Comparison of ENCODE assay signal across 18 mouse cellular contexts in the genomic region with DNA sequence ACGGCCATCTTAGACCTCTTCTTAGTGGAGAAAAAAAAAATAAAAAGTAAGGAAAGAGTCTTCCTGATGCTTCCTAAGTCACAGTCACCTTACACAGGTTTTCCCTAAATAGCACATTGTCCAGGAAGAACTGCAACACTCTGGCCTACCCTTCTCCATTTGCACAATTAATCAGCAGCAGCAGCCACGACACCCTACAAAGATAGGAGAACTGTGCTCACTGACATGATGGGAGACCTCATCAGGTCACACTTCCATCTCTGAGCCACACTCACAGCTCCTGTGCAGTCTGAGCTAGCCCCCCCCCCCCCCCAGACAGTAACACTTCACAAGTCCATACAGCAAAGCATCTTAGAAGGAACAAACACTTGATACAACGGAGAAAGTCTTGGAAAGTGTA. TPM values are rescaled to one million over a fixed set of nuclear protein-coding genes. Genes with fewer than 3 reads are reported as not detected.
DNase-seq lines count a peak whose midpoint lies in the region; ATAC-seq lines count a peak whose summit lies in the region.
"Had no signal": no experiment of that assay in that cellular context is flagged by ENCODE, and none has a peak within 500 bp of the region (broad histone marks: within the 10 kb centered on the region; RNA-seq: fewer than 3 reads in every experiment).

No protein-coding gene starts in this region.

- peak overlapping the region; percentile 63 for H3K27ac ChIP-seq in heart, embryonic 15.5 days
- no peak overlapping the region for H3K27ac ChIP-seq in lung, embryonic 16.5 days (ENCODE audit: low read length)
- H3K27ac ChIP-seq: forebrain, embryonic 15.5 days had no signal

- H3K4me2 ChIP-seq in heart, embryonic 15.5 days: peak overlapping the region; percentile 64
- peak overlapping the region; percentile 28 for H3K4me2 ChIP-seq in lung, embryonic 16.5 days (ENCODE audit: low read depth, low read length)

- no peaks in the 10 kb centered on the region for H3K9me3 ChIP-seq in heart, embryonic 15.5 days (replicated peaks)
- no peaks in the 10 kb centered on the region for H3K9me3 ChIP-seq in lung, embryonic 16.5 days (ENCODE audit: control insufficient read depth, low read length)
- peaks cover 4% of the 10 kb centered on the region; the same call in 1 of the 2 replicates for H3K9me3 ChIP-seq in erythroblast, embryonic 14.5 days (ENCODE audit: control insufficient read depth, low read length)
- H3K9me3 ChIP-seq: embryonic facial prominence, embryonic 12.5 days; forebrain, embryonic 15.5 days; limb, embryonic 12.5 days had no signal

- H3K9ac ChIP-seq in heart, embryonic 15.5 days: no peak overlapping the region
- H3K9ac ChIP-seq in lung, embryonic 16.5 days (ENCODE audit: low read length): no peak overlapping the region
- H3K9ac ChIP-seq: embryonic facial prominence, embryonic 12.5 days; forebrain, embryonic 15.5 days; limb, embryonic 12.5 days had no signal

- peak overlapping the region; percentile 47 for H3K4me3 ChIP-seq in heart, embryonic 15.5 days
- peak overlapping the region; percentile 54 for H3K4me3 ChIP-seq in lung, embryonic 16.5 days (ENCODE audit: low read length)
- H3K4me3 ChIP-seq in erythroblast, embryonic 14.5 days (replicated peaks): peak overlapping the region; percentile 68
- H3K4me3 ChIP-seq: forebrain, embryonic 15.5 days; limb, embryonic 12.5 days had no signal

- ATAC-seq in heart, embryonic 15.5 days (replicated peaks; ENCODE audit: insufficient number of reproducible peaks, insufficient read depth, low FRiP score, low read depth): no peak
- no peak for ATAC-seq in lung, embryonic 16.5 days (ENCODE audit: low read depth)
- ATAC-seq in megakaryocyte progenitor cell, adult 5-6 weeks (replicated peaks; ENCODE audit: poor library complexity): peak; percentile 49; the same call in 1 of the 2 replicates
- ATAC-seq: forebrain, embryonic 15.5 days; hindbrain, embryonic 16.5 days had no signal

- no peaks in the 10 kb centered on the region for H3K27me3 ChIP-seq in heart, embryonic 15.5 days
- no peaks in the 10 kb centered on the region for H3K27me3 ChIP-seq in lung, embryonic 16.5 days (ENCODE audit: control insufficient read depth, insufficient read depth, low read depth, low read length)
- H3K27me3 ChIP-seq in erythroblast, embryonic 14.5 days (ENCODE audit: control insufficient read depth): no peaks in the 10 kb centered on the region
- H3K27me3 ChIP-seq: embryonic facial prominence, embryonic 12.5 days; forebrain, embryonic 15.5 days; limb, embryonic 12.5 days; Patski had no signal

- no peaks in the 10 kb centered on the region for H3K36me3 ChIP-seq in heart, embryonic 15.5 days
- no peaks in the 10 kb centered on the region for H3K36me3 ChIP-seq in lung, embryonic 16.5 days (ENCODE audit: control insufficient read depth, insufficient read depth, low read length)
- H3K36me3 ChIP-seq in erythroblast, embryonic 14.5 days (ENCODE audit: control insufficient read depth): peaks cover 36% of the 10 kb centered on the region
- H3K36me3 ChIP-seq: embryonic facial prominence, embryonic 12.5 days; forebrain, embryonic 15.5 days had no signal

- no peak for DNase-seq in heart, adult 11 months
- DNase-seq in lung, postnatal 4 days: no peak
- no peak for DNase-seq in urinary bladder, adult 2 months (ENCODE audit: low spot score)
- no peak for DNase-seq in retina, postnatal 1 day
- DNase-seq: cerebellum, adult 9-11 months; gastrocnemius, postnatal 10 days; kidney, postnatal 10 days; layer of hippocampus, postnatal 36 days; midbrain, embryonic 14.5 days had no signal

- 54% methylated on average over 3 of the region's 3 CpGs for WGBS in heart, embryonic 15.5 days
- WGBS in lung, embryonic 16.5 days: 55% methylated on average over 3 of the region's 3 CpGs

- peaks cover 28% of the 10 kb centered on the region for H3K4me1 ChIP-seq in heart, embryonic 15.5 days (replicated peaks)
- H3K4me1 ChIP-seq in lung, embryonic 16.5 days (replicated peaks; ENCODE audit: control insufficient read depth, insufficient read depth, low read length): peaks cover 19% of the 10 kb centered on the region
- peaks cover 56% of the 10 kb centered on the region for H3K4me1 ChIP-seq in erythroblast, embryonic 14.5 days (ENCODE audit: control insufficient read depth)

RNA-seq across cellular contexts. Expression of a gene that starts 25.2 kb away (rescaled TPM):
- 14.8 and 17.1 TPM in 2 replicates for polyA plus RNA-seq in heart, embryonic 15.5 days (2015; fragmentation: Nextera tagmentation; extraction: Ambion mirVana)
- 20.1 and 20.8 TPM in 2 replicates for polyA plus RNA-seq in lung, embryonic 16.5 days (2015; fragmentation: Nextera tagmentation; extraction: Ambion mirVana)
- 0.52 and 0.57 TPM in 2 replicates for polyA plus RNA-seq in erythroblast, embryonic 14.5 days (2012)
- 28.4 and 34.7 TPM in 2 replicates for total RNA-seq in megakaryocyte progenitor cell, adult 5-6 weeks (2015)
- total RNA-seq in megakaryocyte progenitor cell, adult 5-6 weeks (2017): 8.9 and 10.1 TPM in 2 replicates
- polyA plus RNA-seq in urinary bladder, adult 2 months (2012; rRNA removed): 9.1 and 14.1 TPM in 2 replicates

RNA-seq across cellular contexts. Expression of a gene that starts 43.7 kb away (rescaled TPM):
- 29.2 and 44.7 TPM in 2 replicates for polyA plus RNA-seq in heart, embryonic 15.5 days (2015; fragmentation: Nextera tagmentation; extraction: Ambion mirVana)
- polyA plus RNA-seq in lung, embryonic 16.5 days (2015; fragmentation: Nextera tagmentation; extraction: Ambion mirVana): 73.0 and 73.9 TPM in 2 replicates
- 4.3 and 4.4 TPM in 2 replicates for polyA plus RNA-seq in erythroblast, embryonic 14.5 days (2012)
- total RNA-seq in megakaryocyte progenitor cell, adult 5-6 weeks (2015): 24.2 and 26.8 TPM in 2 replicates
- 44.1 and 46.9 TPM in 2 replicates for total RNA-seq in megakaryocyte progenitor cell, adult 5-6 weeks (2017)
- 7.5 and 8.7 TPM in 2 replicates for polyA plus RNA-seq in urinary bladder, adult 2 months (2012; rRNA removed)
